Mouse (Mus musculus): ENCODE measurements around the gene Spdya. TPM values are rescaled to one million over a fixed set of nuclear protein-coding genes. Genes with fewer than 3 reads are reported as not detected.

The Spdya gene
- polyA plus RNA-seq, 1 experiment from 2014 or later = 1.0 TPM

GRCm38 (mm10) chr17:71579176-71579705 lies 27.4 kb downstream of the Spdya start:
- Histone ChIP-seq H3K4me1 (replicated peaks) (no peaks in the 10 kb centered on the region), H3K4me3 (no peak overlapping the region), H3K9me3 (no peaks in the 10 kb centered on the region), H3K27me3 (no peaks in the 10 kb centered on the region), H3K9ac (no peak overlapping the region), H3K36me3 (no peaks in the 10 kb centered on the region), H3K27ac (replicated peaks) (no peak overlapping the region), H3K4me2 (no peak overlapping the region)
- 88% methylated on average over 1 of the region's 1 CpGs for WGBS
- no peak for ATAC-seq (ENCODE audit: low read depth)

- peak; percentile 78 for ATAC-seq (ENCODE audit: low read depth)
- peaks cover 31% of the 10 kb centered on the region for H3K4me1 ChIP-seq (replicated peaks)
- no peaks in the 10 kb centered on the region for H3K9me3 ChIP-seq
- no peaks in the 10 kb centered on the region for H3K27me3 ChIP-seq
- H3K4me3 ChIP-seq = peak overlapping the region; percentile 65
- peak overlapping the region; percentile 61 for H3K27ac ChIP-seq (replicated peaks)
- H3K36me3 ChIP-seq = no peaks in the 10 kb centered on the region
- peak overlapping the region; percentile 72 for H3K9ac ChIP-seq
- H3K4me2 ChIP-seq = peak overlapping the region; percentile 87
- 1% methylated on average over 48 of the region's 48 CpGs for WGBS
These were observed 46.2 kb downstream of the Spdya start for GRCm38 (mm10) chr17:71597881-71598658.

GRCm38 (mm10) chr17:71598659-71599554 lies 47.0 kb downstream of the Spdya start:
- Histone ChIP-seq H3K4me1 (replicated peaks) (peaks cover 31% of the 10 kb centered on the region), H3K4me3 (peak overlapping the region; percentile 65), H3K27me3 (0 out of 2 replicates have a peak, but pooled peaks cover 4% of the 10 kb centered on the region), H3K9ac (peak overlapping the region; percentile 72), H3K4me2 (peak overlapping the region; percentile 87), H3K9me3 (no peaks in the 10 kb centered on the region), H3K27ac (replicated peaks) (peak overlapping the region; percentile 61), H3K36me3 (no peaks in the 10 kb centered on the region)
- peak; percentile 99 for ATAC-seq (ENCODE audit: low read depth)
- WGBS = 5% methylated on average over 42 of the region's 42 CpGs

- WGBS = 6% methylated on average over 40 of the region's 40 CpGs
- H3K4me2 ChIP-seq = peak within 1 kb of the TSS; percentile 82
These were observed 63.9 kb downstream of the Spdya start, which contains the start of gene Wdr43 for GRCm38 (mm10) chr17:71615638-71616318. Gene Wdr43 (plus strand): TSS chr17:71615895.

GRCm38 (mm10) chr17:71616319-71617032 lies 64.6 kb downstream of the Spdya start:
- Histone ChIP-seq H3K36me3 (peaks cover 2% of the 10 kb centered on the region; the same call in 1 of the 2 replicates), H3K9me3 (no peaks in the 10 kb centered on the region), H3K9ac (peak overlapping the region; percentile 94), H3K4me2 (peak overlapping the region; percentile 82), H3K27me3 (no peaks in the 10 kb centered on the region), H3K4me1 (replicated peaks) (peaks cover 29% of the 10 kb centered on the region), H3K4me3 (peak overlapping the region; percentile 100), H3K27ac (replicated peaks) (peak overlapping the region; percentile 73)
- under 1% methylated on average over 47 of the region's 73 CpGs for WGBS
- ATAC-seq (ENCODE audit: low read depth) = peak; percentile 89

More at GRCm38 (mm10) chr17:71615638-71616318, 63.9 kb downstream of the Spdya start, which contains the start of gene Wdr43:
- Histone ChIP-seq H3K27me3 (no peaks in the 10 kb centered on the region), H3K4me1 (replicated peaks) (peaks cover 29% of the 10 kb centered on the region), H3K4me3 (peak within 1 kb of the TSS; percentile 100), H3K9me3 (no peaks in the 10 kb centered on the region), H3K27ac (replicated peaks) (peak within 1 kb of the TSS; percentile 73), H3K9ac (peak within 1 kb of the TSS; percentile 94), H3K36me3 (peaks cover 2% of the 10 kb centered on the region; the same call in 1 of the 2 replicates)
- ATAC-seq (ENCODE audit: low read depth) = peak; percentile 100

GRCm38 (mm10) chr17:71617033-71617362 lies 65.1 kb downstream of the Spdya start:
- ATAC-seq (ENCODE audit: low read depth) = no peak
- H3K4me1 ChIP-seq (replicated peaks) = peaks cover 29% of the 10 kb centered on the region
- H3K4me2 ChIP-seq = peak overlapping the region; percentile 82
- H3K27me3 ChIP-seq = no peaks in the 10 kb centered on the region
- under 1% methylated on average over 10 of the region's 10 CpGs for WGBS
- H3K9me3 ChIP-seq = no peaks in the 10 kb centered on the region
- peaks cover 2% of the 10 kb centered on the region; the same call in 1 of the 2 replicates for H3K36me3 ChIP-seq
- peak overlapping the region; percentile 94 for H3K9ac ChIP-seq
- H3K4me3 ChIP-seq = peak overlapping the region; percentile 100
- H3K27ac ChIP-seq (replicated peaks) = no peak overlapping the region

- Histone ChIP-seq H3K4me2 (peak overlapping the region; percentile 82), H3K4me3 (0 out of 2 replicates have a peak overlapping the region, but pooled peaks have one; percentile 100)
- ATAC-seq (ENCODE audit: low read depth) = no peak
These were observed 66.1 kb downstream of the Spdya start for GRCm38 (mm10) chr17:71617974-71618373.

GRCm38 (mm10) chr17:71631806-71632205 lies 79.9 kb downstream of the Spdya start:
- no peaks in the 10 kb centered on the region for H3K27me3 ChIP-seq
- no peak overlapping the region for H3K9ac ChIP-seq
- no peak overlapping the region for H3K4me3 ChIP-seq
- WGBS = 90% methylated on average over 10 of the region's 10 CpGs
- H3K4me1 ChIP-seq (replicated peaks) = no peaks in the 10 kb centered on the region
- peaks cover 83% of the 10 kb centered on the region for H3K36me3 ChIP-seq
- H3K27ac ChIP-seq (replicated peaks) = no peak overlapping the region
- H3K4me2 ChIP-seq = no peak overlapping the region
- H3K9me3 ChIP-seq = no peaks in the 10 kb centered on the region
- no peak for ATAC-seq (ENCODE audit: low read depth)

More at GRCm38 (mm10) chr17:71617974-71618373, 66.1 kb downstream of the Spdya start:
- 82% methylated on average over 4 of the region's 4 CpGs for WGBS
- Histone ChIP-seq H3K27me3 (no peaks in the 10 kb centered on the region), H3K27ac (replicated peaks) (no peak overlapping the region), H3K9ac (no peak overlapping the region), H3K36me3 (peaks cover 2% of the 10 kb centered on the region; the same call in 1 of the 2 replicates), H3K4me1 (replicated peaks) (peaks cover 29% of the 10 kb centered on the region), H3K9me3 (no peaks in the 10 kb centered on the region)

- 88% methylated on average over 8 of the region's 8 CpGs for WGBS
- Histone ChIP-seq H3K27me3 (no peaks in the 10 kb centered on the region), H3K27ac (replicated peaks) (no peak overlapping the region), H3K4me3 (no peak overlapping the region), H3K4me2 (no peak overlapping the region), H3K36me3 (peaks cover 83% of the 10 kb centered on the region), H3K4me1 (replicated peaks) (no peaks in the 10 kb centered on the region), H3K9ac (no peak overlapping the region), H3K9me3 (no peaks in the 10 kb centered on the region)
- no peak for ATAC-seq (ENCODE audit: low read depth)
These were observed 81.5 kb downstream of the Spdya start for GRCm38 (mm10) chr17:71633350-71633749.

- peaks cover 89% of the 10 kb centered on the region for H3K36me3 ChIP-seq
- WGBS = 96% methylated on average over 8 of the region's 8 CpGs
These were observed 84.9 kb downstream of the Spdya start for GRCm38 (mm10) chr17:71636786-71637185.

GRCm38 (mm10) chr17:71637750-71638265 lies 85.9 kb downstream of the Spdya start:
- no peaks in the 10 kb centered on the region for H3K27me3 ChIP-seq
- no peaks in the 10 kb centered on the region for H3K9me3 ChIP-seq
- no peak overlapping the region for H3K27ac ChIP-seq (replicated peaks)
- no peak overlapping the region for H3K4me3 ChIP-seq
- no peak overlapping the region for H3K9ac ChIP-seq
- ATAC-seq (ENCODE audit: low read depth) = no peak
- 95% methylated on average over 4 of the region's 4 CpGs for WGBS
- H3K4me1 ChIP-seq (replicated peaks) = no peaks in the 10 kb centered on the region
- no peak overlapping the region for H3K4me2 ChIP-seq
- H3K36me3 ChIP-seq = peaks cover 92% of the 10 kb centered on the region

More at GRCm38 (mm10) chr17:71636786-71637185, 84.9 kb downstream of the Spdya start:
- Histone ChIP-seq H3K9me3 (no peaks in the 10 kb centered on the region), H3K4me2 (no peak overlapping the region), H3K4me1 (replicated peaks) (no peaks in the 10 kb centered on the region), H3K4me3 (no peak overlapping the region), H3K9ac (no peak overlapping the region), H3K27me3 (no peaks in the 10 kb centered on the region), H3K27ac (replicated peaks) (no peak overlapping the region)
- no peak for ATAC-seq (ENCODE audit: low read depth)
